Mouse (Mus musculus) CH12.LX (cell line): ENCODE measurements around the gene Phtf2. TPM values are rescaled to one million over a fixed set of nuclear protein-coding genes. Genes with fewer than 3 reads are reported as not detected.

Source experiments
- DNase-seq: peaks from one replicate; pipeline ENCODE4 v3.0.0-alpha.2; 2013; ENCODE audit errors: extremely low read depth
- H3K27ac ChIP-seq: 2 replicates; pipeline ENCODE4 v1.5.1; 2012; ENCODE audit warnings: low read depth, mild to moderate bottlenecking, control low read depth, moderate library complexity; ENCODE audit not compliant: insufficient read depth
- H3K27me3 ChIP-seq: replicated peaks from 2 replicates; pipeline ENCODE3; 2012; ENCODE audit warnings: inconsistent platforms
- H3K36me3 ChIP-seq, 2 experiments: replicated peaks in 1 of 2; 2 replicates each; pipeline versions ENCODE3 to v1.6.1; 2012; ENCODE audit warnings: inconsistent platforms in 1 of 2, low read length in 1 of 2, mild to moderate bottlenecking in 1 of 2, mixed read lengths in 1 of 2, moderate library complexity in 1 of 2; ENCODE audit not compliant: control insufficient read depth in 1 of 2, insufficient read depth in 1 of 2
- H3K4me1 ChIP-seq, 2 experiments: 2 replicates each; pipeline ENCODE4 v1.6.1; 2012; ENCODE audit warnings: inconsistent platforms in 1 of 2, moderate library complexity in 1 of 2; ENCODE audit not compliant: insufficient read depth in 2 of 2, control insufficient read depth in 1 of 2
- H3K4me2 ChIP-seq: 2 replicates; pipeline ENCODE4 v1.6.1; 2012; ENCODE audit warnings: low read depth, mild to moderate bottlenecking, control low read depth; ENCODE audit not compliant: poor library complexity, insufficient read depth, severe bottlenecking
- H3K4me3 ChIP-seq, 3 experiments: fragments of 150-350 bp in 1 of 3; sonication (generic) in 1 of 3; replicated peaks in 1 of 3; 2 replicates each; pipeline versions ENCODE3 to v1.5.1; 2011 to 2012; ENCODE audit warnings: low read depth in 2 of 3, low read length in 2 of 3, mild to moderate bottlenecking in 2 of 3, moderate library complexity in 2 of 3, control low read depth in 1 of 3, improper control_type of control experiment in 1 of 3, inconsistent platforms in 1 of 3, mixed read lengths in 1 of 3; ENCODE audit not compliant: poor library complexity in 1 of 3
- H3K79me2 ChIP-seq: replicated peaks from 2 replicates; pipeline ENCODE4 v1.6.1; 2012; ENCODE audit warnings: mild to moderate bottlenecking, moderate library complexity; ENCODE audit not compliant: control insufficient read depth, poor library complexity, insufficient read depth, severe bottlenecking; ENCODE audit errors: extremely low read depth
- H3K9ac ChIP-seq: 2 replicates; pipeline ENCODE4 v1.6.1; 2012; ENCODE audit warnings: low read depth, mild to moderate bottlenecking, control low read depth, moderate library complexity; ENCODE audit not compliant: insufficient read depth
- H3K9me3 ChIP-seq: replicated peaks from 2 replicates; pipeline ENCODE3; 2012; ENCODE audit warnings: low read length, inconsistent platforms, mixed read lengths
- E2F4 ChIP-seq: IDR thresholded peaks from 2 replicates; pipeline ENCODE4 v1.6.1; 2011; ENCODE audit warnings: low read depth, low read length, improper control_type of control experiment; ENCODE audit not compliant: insufficient replicate concordance
- ELF1 ChIP-seq: IDR thresholded peaks from 2 replicates; pipeline ENCODE4 v1.6.1; 2014; ENCODE audit warnings: low read depth, mild to moderate bottlenecking, inconsistent platforms, low read length, improper control_type of control experiment
- EP300 ChIP-seq: IDR thresholded peaks from 2 replicates; pipeline ENCODE4 v1.6.1; 2011; ENCODE audit warnings: low read length, improper control_type of control experiment
- GABPA ChIP-seq: IDR thresholded peaks from 2 replicates; pipeline ENCODE4 v1.6.1; 2012; ENCODE audit warnings: low read depth, low read length, improper control_type of control experiment, inconsistent platforms; ENCODE audit not compliant: insufficient replicate concordance
- HCFC1 ChIP-seq: IDR thresholded peaks from 2 replicates; pipeline ENCODE4 v1.6.1; 2012; ENCODE audit warnings: low read depth, mild to moderate bottlenecking, inconsistent platforms, low read length, improper control_type of control experiment
- MAZ ChIP-seq: IDR thresholded peaks from 2 replicates; pipeline ENCODE4 v1.6.1; 2012; ENCODE audit warnings: low read depth, mild to moderate bottlenecking, inconsistent platforms, low read length, improper control_type of control experiment, moderate library complexity
- MYC ChIP-seq: IDR thresholded peaks from 2 replicates; pipeline ENCODE4 v1.6.1; 2011; ENCODE audit warnings: low read depth, mild to moderate bottlenecking, improper control_type of control experiment, low read length
- PAX5 ChIP-seq: IDR thresholded peaks from 2 replicates; pipeline ENCODE4 v1.6.1; 2012; ENCODE audit warnings: low read length, inconsistent platforms, mixed read lengths
- POLR2AphosphoS2 ChIP-seq: IDR thresholded peaks from 2 replicates; pipeline ENCODE4 v1.6.1; 2011; ENCODE audit warnings: low read depth, low read length, improper control_type of control experiment
- RAD21 ChIP-seq: IDR thresholded peaks from 2 replicates; pipeline ENCODE4 v1.6.1; 2011; ENCODE audit warnings: low read depth, mild to moderate bottlenecking, low read length, improper control_type of control experiment, moderate library complexity
- RCOR1 ChIP-seq: conservative IDR thresholded peaks from 2 replicates; pipeline ENCODE4 v1.6.1; 2012; ENCODE audit warnings: low read depth, mild to moderate bottlenecking, inconsistent platforms, low read length, improper control_type of control experiment
- TCF12 ChIP-seq: IDR thresholded peaks from 2 replicates; pipeline ENCODE4 v1.6.1; 2014; ENCODE audit warnings: low read depth, mild to moderate bottlenecking, inconsistent platforms, low read length, improper control_type of control experiment
- ZMIZ1 ChIP-seq: IDR thresholded peaks from 2 replicates; pipeline ENCODE4 v1.6.1; 2012; ENCODE audit warnings: low read depth, mild to moderate bottlenecking, inconsistent platforms, low read length, improper control_type of control experiment
- dilution Hi-C: fragments of 300-500 bp; cut with MboI; formaldehyde crosslinking; loops from 2 replicates; pipeline ENCODE4 v1.14.3; 2020; ENCODE audit warnings: low sequenced_read_pairs; ENCODE audit not compliant: extremely low pct_unique_long_range_greater_than_20kb, extremely low pct_ligation_motif_present
- in situ Hi-C: fragments of 300-500 bp; cut with MboI; formaldehyde crosslinking; loops from 3 replicates; pipeline ENCODE4 v1.14.3; 2019; ENCODE audit warnings: low sequenced_read_pairs, low pct_ligation_motif_present, low pct_unique_long_range_greater_than_20kb, mixed read lengths
- polyA plus RNA-seq: library from polyadenylated mRNA; unstranded; fragments of >175 nt; gene quantifications from 2 replicates; pipeline ENCODE4 v1.2.1, GENCODE M21; 2012; ENCODE audit warnings: low read depth; ENCODE audit not compliant: insufficient read length
- total RNA-seq, 2 experiments: library from RNA; depleted of rRNA; stranded (reverse); fragments of 300-350 nt in 1 of 2; fragments of >200 nt in 1 of 2; gene quantifications; 2 replicates each; pipeline ENCODE4 v1.2.3; 2012 to 2014

The Phtf2 gene
- total and polyA plus RNA-seq, 3 experiments: 18.5 to 30.4 (median 28.1) TPM

- H3K4me1 ChIP-seq: no peaks in the 10 kb centered on the region
- H3K9ac ChIP-seq: no peak overlapping the region
- no peak for TF ChIP-seq HCFC1
- no peak overlapping the region for H3K4me2 ChIP-seq
- H3K9me3 ChIP-seq: no peaks in the 10 kb centered on the region
- no peak for DNase-seq
- in situ Hi-C loops: no loop called here
- dilution Hi-C loops: no loop called here
- peaks cover 33 to 70% of the 10 kb centered on the region in 2 experiments for H3K36me3 ChIP-seq
- H3K79me2 ChIP-seq: no peaks in the 10 kb centered on the region
- H3K4me3 ChIP-seq: no peak overlapping the region
- no peaks in the 10 kb centered on the region for H3K27me3 ChIP-seq
- no peak overlapping the region for H3K27ac ChIP-seq
Observed at GRCm38 (mm10) chr5:20897446-20898167, 15.7 kb upstream of the Phtf2 start.

DNA sequence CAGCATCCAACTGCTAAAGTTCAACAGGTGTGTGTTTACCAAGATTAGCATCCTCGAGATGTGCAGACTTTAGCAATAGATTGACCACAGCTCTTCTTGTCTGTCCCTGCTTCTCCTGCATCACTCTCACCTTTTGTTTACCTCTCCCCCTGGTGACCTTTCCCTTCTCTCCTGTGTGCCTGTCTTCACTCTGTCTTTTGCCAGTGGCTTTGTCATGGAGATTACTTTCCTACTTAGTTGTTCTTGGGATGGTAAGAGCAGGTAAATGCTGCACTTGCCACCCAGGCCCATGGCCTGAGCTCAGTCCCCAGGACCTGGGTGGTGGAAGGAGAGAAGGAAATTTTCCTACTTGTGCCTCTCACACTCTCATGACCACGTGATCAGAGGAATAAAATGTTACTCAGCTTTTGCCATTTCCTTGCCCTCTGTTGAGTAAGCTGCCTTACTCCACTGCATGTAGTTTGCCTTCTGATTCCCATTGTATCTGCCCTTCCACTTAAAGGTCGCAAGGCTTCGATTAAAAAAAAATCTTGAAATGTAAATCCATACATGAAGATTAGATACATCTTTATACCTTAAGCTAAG lies 2.2 kb upstream of the Phtf2 start:
- Histone ChIP-seq H3K27ac (no peak overlapping the region), H3K27me3 (no peaks in the 10 kb centered on the region), H3K4me1 (peaks cover 7 to 25% of the 10 kb centered on the region in 2 experiments), H3K4me3 (no peak overlapping the region), H3K79me2 (peaks cover 30% of the 10 kb centered on the region), H3K9me3 (no peaks in the 10 kb centered on the region), H3K9ac (no peak overlapping the region), H3K4me2 (peak overlapping the region; percentile 94; the same call in 1 of the 2 replicates), H3K36me3 (peaks cover 3 to 28% of the 10 kb centered on the region in 2 experiments)
- no peak for DNase-seq
- dilution Hi-C loops: no loop called here
- in situ Hi-C loops: no loop called here
- TF ChIP-seq HCFC1: no peak
- no peak for TF ChIP-seq RCOR1
- no peak for TF ChIP-seq ZMIZ1
- TF ChIP-seq RAD21: no peak
- no peak for TF ChIP-seq MYC
- no peak for TF ChIP-seq ELF1
- no peak for TF ChIP-seq EP300
- TF ChIP-seq POLR2AphosphoS2: no peak
- TF ChIP-seq MAZ: no peak
- no peak for TF ChIP-seq PAX5
- no peak for TF ChIP-seq E2F4
- TF ChIP-seq TCF12: no peak
- TF ChIP-seq GABPA: no peak
